Mouse (Mus musculus) bone marrow, adult 2 months (tissue): Measurements from ENCODE around the gene Rasl12.

Experiments used
- CTCF ChIP-seq: fragments of 200-500 bp; IDR thresholded peaks from 2 replicates; pipeline ENCODE4 v1.5.1; 2011; ENCODE audit warnings: low read length, control low read depth; ENCODE audit not compliant: control insufficient read depth, insufficient read depth
- POLR2A ChIP-seq: fragments of 200-500 bp; IDR thresholded peaks from 2 replicates; pipeline ENCODE4 v1.6.1; 2011; ENCODE audit warnings: low read depth, mild to moderate bottlenecking, control low read depth, low read length, borderline replicate concordance; ENCODE audit not compliant: control insufficient read depth

DNA sequence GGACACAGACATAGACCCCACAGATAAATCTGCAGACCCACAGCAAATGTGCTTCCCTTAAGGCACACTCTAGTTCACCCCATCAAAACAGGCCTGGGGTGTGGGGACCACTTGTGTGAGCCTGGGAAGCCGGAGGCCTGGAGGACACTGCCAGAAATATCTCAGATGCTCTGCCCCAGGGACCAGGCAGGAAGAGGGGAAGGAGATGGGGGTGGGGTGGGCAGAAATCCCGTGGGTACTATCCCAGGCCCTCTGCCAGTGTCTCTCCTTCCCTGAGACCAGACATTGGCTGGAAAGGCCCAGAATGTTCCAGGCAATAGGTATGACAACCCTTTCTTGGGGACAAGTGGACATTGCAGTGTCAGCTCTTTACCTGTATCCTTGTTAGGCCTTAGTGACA is 4.7 kb upstream of the Rasl12 start:
- TF ChIP-seq POLR2A (no peak), CTCF (no peak)
